Mouse (Mus musculus) erythroblast, embryonic 14.5 days (primary cell): ENCODE results near the gene Tenm4.

ENCODE experiments used
- GATA1 ChIP-seq: IDR thresholded peaks from 2 replicates; pipeline ENCODE4 v1.6.1; 2012; ENCODE audit warnings: low read length, inconsistent platforms, mixed read lengths
- TAL1 ChIP-seq: IDR thresholded peaks from 3 replicates; pipeline ENCODE4 v1.6.1; 2012; ENCODE audit warnings: low read length, inconsistent platforms, mixed read lengths

- no peak for TF ChIP-seq GATA1
- no peak for TF ChIP-seq TAL1
These were observed 486.2 kb downstream of the Tenm4 start for GRCm38 (mm10) chr7:96657101-96657830.
